Mouse (Mus musculus) cerebral cortex, adult 2 months (tissue): ENCODE results near the gene Syt3.

Experiments
- WGBS: fragments of 180-500 bp; shearing (Covaris S2); methylation state at CpG from one replicate; pipeline ENCODE4 v1.1.7; 2018; 5-methylcytosine and 5-hydroxymethylcytosine counted together

The Syt3 gene

GRCm38 (mm10) chr7:44356590-44357481 lies 27.1 kb upstream of the Syt3 start:
- 17% methylated on average over 35 of the region's 35 CpGs for WGBS

- 26% methylated on average over 10 of the region's 10 CpGs for WGBS
These were observed 26.4 kb upstream of the Syt3 start for GRCm38 (mm10) chr7:44357531-44357930.

- 21% methylated on average over 5 of the region's 5 CpGs for WGBS
These were observed 25.9 kb upstream of the Syt3 start for GRCm38 (mm10) chr7:44358012-44358411.

- 5% methylated on average over 23 of the region's 26 CpGs for WGBS
These were observed 24.8 kb upstream of the Syt3 start for GRCm38 (mm10) chr7:44358886-44359654.

GRCm38 (mm10) chr7:44359908-44360672 lies 23.8 kb upstream of the Syt3 start:
- under 1% methylated on average over 54 of the region's 54 CpGs for WGBS

- WGBS: 8% methylated on average over 21 of the region's 21 CpGs
These were observed 23.1 kb upstream of the Syt3 start for GRCm38 (mm10) chr7:44360792-44361301.

- 89% methylated on average over 8 of the region's 8 CpGs for whole genome bisulfite sequencing
These were observed 11.2 kb upstream of the Syt3 start for GRCm38 (mm10) chr7:44372678-44373077.

GRCm38 (mm10) chr7:44373460-44373859 lies 10.4 kb upstream of the Syt3 start:
- 12% methylated on average over 7 of the region's 7 CpGs for WGBS

- WGBS: under 1% methylated on average over 19 of the region's 19 CpGs
These were observed 9.8 kb upstream of the Syt3 start for GRCm38 (mm10) chr7:44373889-44374652.

- WGBS: 4% methylated on average over 5 of the region's 5 CpGs
These were observed 9.1 kb upstream of the Syt3 start for GRCm38 (mm10) chr7:44374756-44375155.

GRCm38 (mm10) chr7:44375207-44375606 lies 8.7 kb upstream of the Syt3 start:
- WGBS: 22% methylated on average over 10 of the region's 10 CpGs

GRCm38 (mm10) chr7:44375793-44376192 lies 8.1 kb upstream of the Syt3 start:
- WGBS: 75% methylated on average over 3 of the region's 3 CpGs

- 32% methylated on average over 4 of the region's 4 CpGs for WGBS
These were observed 5.6 kb upstream of the Syt3 start for GRCm38 (mm10) chr7:44378290-44378689.

GRCm38 (mm10) chr7:44382541-44382940 lies 1.4 kb upstream of the Syt3 start:
- 24% methylated on average over 12 of the region's 12 CpGs for WGBS

GRCm38 (mm10) chr7:44384716-44385059 lies 786 bp downstream of the Syt3 start:
- WGBS: 2% methylated on average over 17 of the region's 17 CpGs

- WGBS: 83% methylated on average over 12 of the region's 12 CpGs
These were observed 1.8 kb downstream of the Syt3 start, which contains the start of gene 1700008O03Rik for GRCm38 (mm10) chr7:44385720-44386119. Gene 1700008O03Rik, minus strand, starts transcription at chr7:44385820.

GRCm38 (mm10) chr7:44391831-44392230 lies 7.9 kb downstream of the Syt3 start:
- WGBS: 87% methylated on average over 4 of the region's 4 CpGs

GRCm38 (mm10) chr7:44392341-44392740 lies 8.4 kb downstream of the Syt3 start:
- WGBS: 88% methylated on average over 14 of the region's 14 CpGs

GRCm38 (mm10) chr7:44393284-44393683 lies 9.4 kb downstream of the Syt3 start:
- WGBS: 93% methylated on average over 17 of the region's 17 CpGs

GRCm38 (mm10) chr7:44398570-44398969 lies 14.7 kb downstream of the Syt3 start:
- WGBS: 24% methylated on average over 3 of the region's 3 CpGs

GRCm38 (mm10) chr7:44401673-44402072 lies 17.8 kb downstream of the Syt3 start:
- 80% methylated on average over 6 of the region's 6 CpGs for WGBS
